In genomic region chr17:43611586-43611985, GRCm38 (mm10) we compare ENCODE assay signal across 7 mouse cellular contexts. TPM values are rescaled to one million over a fixed set of nuclear protein-coding genes. Genes with fewer than 3 reads are reported as not detected.
DNase-seq lines count a peak whose midpoint lies in the region; ATAC-seq and TF ChIP-seq lines count a peak whose summit lies in the region.

No protein-coding gene starts in this region.

- DNase-seq in MEL (ENCODE audit: low read depth, low spot score): peak; percentile 26
- DNase-seq in cerebellum, adult 11-12 months: peak; percentile 5
- DNase-seq in kidney, postnatal 36 days: peak; percentile 27 to 74
- DNase-seq in lung, adult 2 months: peak; percentile 28
- DNase-seq in retina, embryonic 14.5 days (ENCODE audit: low spot score): peak; percentile 90

- H3K36me3 ChIP-seq in C2C12 (ENCODE audit: control insufficient read depth, insufficient read depth) (no peaks in the 10 kb centered on the region), MEL (ENCODE audit: control insufficient read depth in 1 of 2, insufficient read depth in 2 of 2, low read length in 2 of 2) (no peaks in the 10 kb centered on the region)
- no peaks in the 10 kb centered on the region for H3K36me3 ChIP-seq in forebrain, embryonic 16.5 days (ENCODE audit: control insufficient read depth, insufficient read depth)

- no peak overlapping the region for H3K4me2 ChIP-seq in forebrain, embryonic 16.5 days (ENCODE audit: low read length)

- H3K79me2 ChIP-seq in C2C12 (ENCODE audit: control insufficient read depth, insufficient read depth): no peaks in the 10 kb centered on the region
- H3K79me2 ChIP-seq in MEL (ENCODE audit: control insufficient read depth, insufficient read depth, low read length, poor library complexity): no peaks in the 10 kb centered on the region

- H3K27me3 ChIP-seq in C2C12 (ENCODE audit: control insufficient read depth, insufficient read depth, insufficient read length) (no peaks in the 10 kb centered on the region), MEL (ENCODE audit: control insufficient read depth in 1 of 2, insufficient read depth in 2 of 2, low read length in 2 of 2) (no peaks in the 10 kb centered on the region)
- no peaks in the 10 kb centered on the region for H3K27me3 ChIP-seq in forebrain, embryonic 16.5 days (replicated peaks; ENCODE audit: control insufficient read depth, insufficient read depth, low read length)

- TF ChIP-seq EP300 in MEL (IDR thresholded peaks at IDR 0.05; ENCODE audit: low read depth in 1 of 2, low read length in 2 of 2): no peak

- no peaks in the 10 kb centered on the region for H3K4me1 ChIP-seq in MEL (ENCODE audit: control insufficient read depth in 1 of 2, insufficient read depth in 2 of 2, low read length in 2 of 2)
- no peaks in the 10 kb centered on the region for H3K4me1 ChIP-seq in forebrain, embryonic 16.5 days (replicated peaks; ENCODE audit: control insufficient read depth, insufficient read depth, low read length)
- H3K4me1 ChIP-seq in lung, adult 2 months (ENCODE audit: control insufficient read depth, insufficient read depth, low read length): no peaks in the 10 kb centered on the region

- peak; percentile 75 for ATAC-seq in forebrain, embryonic 16.5 days

- no peak overlapping the region for H3K27ac ChIP-seq in MEL (ENCODE audit: control insufficient read depth, low read depth, low read length)
- H3K27ac ChIP-seq in forebrain, embryonic 16.5 days (ENCODE audit: low read length): no peak overlapping the region

- no peaks in the 10 kb centered on the region for H3K79me3 ChIP-seq in C2C12 (ENCODE audit: low read depth)

- TF ChIP-seq RAD21 in MEL (IDR thresholded peaks at IDR 0.05; ENCODE audit: low read depth, low read length): peak; percentile 48

- H3ac ChIP-seq in C2C12 (ENCODE audit: control insufficient read depth, insufficient read length, low read depth): no peak overlapping the region

- TF ChIP-seq POLR2A in MEL (IDR thresholded peaks at IDR 0.05; ENCODE audit: control insufficient read depth in 1 of 2, insufficient read depth in 1 of 2, low read depth in 1 of 2, low read length in 2 of 2, poor library complexity in 1 of 2): no peak
- no peak for TF ChIP-seq POLR2A in lung, adult 2 months (IDR thresholded peaks at IDR 0.05; ENCODE audit: borderline replicate concordance, extremely low read depth, low read depth, low read length)

- TF ChIP-seq CTCF in C2C12 (IDR thresholded peaks at IDR 0.05; ENCODE audit: control insufficient read depth, insufficient read depth, insufficient read length) (peak; percentile 32), MEL (IDR thresholded peaks at IDR 0.05 in 2 of 3, conservative IDR thresholded peaks at IDR 0.05 in 1 of 3; ENCODE audit: control insufficient read depth in 1 of 3, insufficient read depth in 1 of 3, low read depth in 2 of 3, low read length in 3 of 3, poor library complexity in 1 of 3, severe bottlenecking in 1 of 3) (peak; percentile 46 to 67 (median 55); a peak in 5 of 6 replicates)
- peak; percentile 69 for TF ChIP-seq CTCF in lung, adult 2 months (IDR thresholded peaks at IDR 0.05; ENCODE audit: insufficient read depth, low read length)

- no peaks in the 10 kb centered on the region for H3K9me3 ChIP-seq in MEL (replicated peaks; ENCODE audit: insufficient read depth, low read length)
- no peaks in the 10 kb centered on the region for H3K9me3 ChIP-seq in forebrain, embryonic 16.5 days (ENCODE audit: control insufficient read depth, low read length)

- H3K9ac ChIP-seq in MEL (ENCODE audit: control insufficient read depth, low read depth, low read length, poor library complexity, severe bottlenecking): no peak overlapping the region
- H3K9ac ChIP-seq in forebrain, embryonic 16.5 days (replicated peaks; ENCODE audit: low read depth, low read length): no peak overlapping the region

- 19% methylated on average over 7 of the region's 7 CpGs for WGBS in forebrain, embryonic 16.5 days
- 16% methylated on average over 7 of the region's 7 CpGs for WGBS in lung, adult 2 months

- H3K4me3 ChIP-seq in C2C12 (ENCODE audit: insufficient read depth, poor library complexity, severe bottlenecking) (no peak overlapping the region), MEL (ENCODE audit: control insufficient read depth in 1 of 2, insufficient read depth in 1 of 2, low read depth in 2 of 2, low read length in 2 of 2) (no peak overlapping the region)
- H3K4me3 ChIP-seq in forebrain, embryonic 16.5 days (replicated peaks; ENCODE audit: low read length): no peak overlapping the region
- no peak overlapping the region for H3K4me3 ChIP-seq in lung, adult 2 months (replicated peaks; ENCODE audit: extremely low read depth, low read depth, low read length)

TF ChIP-seq in C2C12, 6 proteins besides CTCF, POLR2A, EP300 and RAD21:
- no peak for TF ChIP-seq MYOD1 (IDR thresholded peaks at IDR 0.05; ENCODE audit: control insufficient read depth, insufficient read length, low read depth)
- TF ChIP-seq MYOG (IDR thresholded peaks at IDR 0.05; ENCODE audit: control insufficient read depth, extremely low read depth, insufficient read length): no peak
- no peak for TF ChIP-seq USF1 (IDR thresholded peaks at IDR 0.05; ENCODE audit: low read depth)
- TF ChIP-seq CEBPB (IDR thresholded peaks at IDR 0.05; ENCODE audit: low read depth): no peak
- no peak for TF ChIP-seq FOSL1 (IDR thresholded peaks at IDR 0.05; ENCODE audit: insufficient read depth, low read length, poor library complexity, severe bottlenecking)
- no peak for TF ChIP-seq MAX (IDR thresholded peaks at IDR 0.05)

TF ChIP-seq in MEL, 35 proteins besides CTCF, POLR2A, EP300 and RAD21:
- no peak for TF ChIP-seq HCFC1 (IDR thresholded peaks at IDR 0.05; ENCODE audit: low read depth, low read length)
- TF ChIP-seq SMC3 (IDR thresholded peaks at IDR 0.05; ENCODE audit: low read depth, low read length): peak; percentile 40; the same call in 1 of the 2 replicates
- TF ChIP-seq MYB (IDR thresholded peaks at IDR 0.05; ENCODE audit: low read depth, low read length): no peak
- no peak for TF ChIP-seq CHD1 (IDR thresholded peaks at IDR 0.05; ENCODE audit: low read depth, low read length)
- no peak for TF ChIP-seq NELFE (IDR thresholded peaks at IDR 0.05; ENCODE audit: low read depth, low read length)

RNA-seq across cellular contexts. Expression of gene Tdrd6, which starts 18.5 kb away (rescaled TPM):
- polyA plus RNA-seq in C2C12 (2012; fragmentation: generic; extraction: Trizol): not detected
- total RNA-seq in MEL (2012; rRNA removed): not detected in 2 replicates
- polyA plus RNA-seq in MEL (2012; ENCODE audit: insufficient read depth in 1 of 2, insufficient read length in 2 of 2, low read depth in 1 of 2, low replicate concordance in 2 of 2, missing spikeins in 1 of 2): not detected
- polyA plus RNA-seq in forebrain, embryonic 16.5 days (2015; fragmentation: Nextera tagmentation; extraction: Ambion mirVana): 0.27 and 0.66 TPM in 2 replicates
- 0.13 TPM in 1 of 2 replicates, not detected in the other for polyA plus RNA-seq in lung, adult 2 months (2012; rRNA removed)

RNA-seq across cellular contexts. Expression of gene Pla2g7, which starts 43.7 kb away (rescaled TPM):
- 2.9 TPM for polyA plus RNA-seq in C2C12 (2012; fragmentation: generic; extraction: Trizol)
- not detected in 2 replicates for total RNA-seq in MEL (2012; rRNA removed)
- not detected for polyA plus RNA-seq in MEL (2012; ENCODE audit: insufficient read depth in 1 of 2, insufficient read length in 2 of 2, low read depth in 1 of 2, low replicate concordance in 2 of 2, missing spikeins in 1 of 2)
- 8.9 and 11.6 TPM in 2 replicates for polyA plus RNA-seq in forebrain, embryonic 16.5 days (2015; fragmentation: Nextera tagmentation; extraction: Ambion mirVana)
- polyA plus RNA-seq in lung, adult 2 months (2012; rRNA removed): 4.3 and 9.7 TPM in 2 replicates

RNA-seq across cellular contexts. Expression of gene Slc25a27, which starts 55.4 kb away (rescaled TPM):
- polyA plus RNA-seq in C2C12 (2012; fragmentation: generic; extraction: Trizol) (0.63 TPM), MEL (2012; ENCODE audit: insufficient read depth in 1 of 2, insufficient read length in 2 of 2, low read depth in 1 of 2, low replicate concordance in 2 of 2, missing spikeins in 1 of 2) (not detected)
- total RNA-seq in MEL (2012; rRNA removed): not detected in 2 replicates
- 92.7 and 135 TPM in 2 replicates for polyA plus RNA-seq in forebrain, embryonic 16.5 days (2015; fragmentation: Nextera tagmentation; extraction: Ambion mirVana)
- polyA plus RNA-seq in lung, adult 2 months (2012; rRNA removed): 3.5 and 4.3 TPM in 2 replicates

RNA-seq across cellular contexts. Expression of gene Cyp39a1, which starts 55.6 kb away (rescaled TPM):
- polyA plus RNA-seq in C2C12 (2012; fragmentation: generic; extraction: Trizol): 0.62 TPM
- not detected in 2 replicates for total RNA-seq in MEL (2012; rRNA removed)
- not detected for polyA plus RNA-seq in MEL (2012; ENCODE audit: insufficient read depth in 1 of 2, insufficient read length in 2 of 2, low read depth in 1 of 2, low replicate concordance in 2 of 2, missing spikeins in 1 of 2)
- 19.1 and 27.1 TPM in 2 replicates for polyA plus RNA-seq in forebrain, embryonic 16.5 days (2015; fragmentation: Nextera tagmentation; extraction: Ambion mirVana)
- 3.5 and 6.5 TPM in 2 replicates for polyA plus RNA-seq in lung, adult 2 months (2012; rRNA removed)

Comparison
In these comparisons a context has a peak if more than half of its experiments do, and no peak if none do; other contexts are left out.
1. DNase-seq: peak in every context shown above with its lines; median percentile 90 in retina, embryonic 14.5 days; 50 in kidney, postnatal 36 days; 28 in lung, adult 2 months; 26 in MEL; 5 in cerebellum, adult 11-12 months.
2. RNA of gene Slc25a27, which starts 55.4 kb away (polyA plus RNA-seq): 92.7 to 135 TPM in forebrain, embryonic 16.5 days; 3.5 to 4.3 TPM in lung, adult 2 months, 0.63 TPM in C2C12 (single experiment) and not detected in MEL; every median in the first group is over 10 times any median in the second.
3. Peak in every context shown above with its lines, with median percentiles within 50 percentile points of each other: CTCF ChIP-seq.